Mouse (Mus musculus): Measurements from ENCODE around the gene Vill.

GRCm38 (mm10) chr9:119083966-119084365 lies 31.4 kb downstream of the Vill start:
- TF ChIP-seq POLR2A (IDR thresholded peaks at IDR 0.05; ENCODE audit: insufficient read depth, low read length): no peak
- TF ChIP-seq CTCF (IDR thresholded peaks at IDR 0.05; ENCODE audit: low read depth, low read length): no peak
- no peak for TF ChIP-seq EP300 (IDR thresholded peaks at IDR 0.05; ENCODE audit: insufficient read depth, low read depth, low read length)

All from ES-Bruce4 (cell line).